Mouse (Mus musculus) T-helper 2 cell (primary cell): Measurements from ENCODE around the gene Gm8947.

Source experiments
- in situ Hi-C: fragments of 300-600 bp; cut with MboI, MseI; formaldehyde crosslinking; loops from one replicate; pipeline ENCODE4 v1.15.1; 2025; ENCODE audit warnings: high pct_unique_total_duplicates

Gm8947 gene

DNA sequence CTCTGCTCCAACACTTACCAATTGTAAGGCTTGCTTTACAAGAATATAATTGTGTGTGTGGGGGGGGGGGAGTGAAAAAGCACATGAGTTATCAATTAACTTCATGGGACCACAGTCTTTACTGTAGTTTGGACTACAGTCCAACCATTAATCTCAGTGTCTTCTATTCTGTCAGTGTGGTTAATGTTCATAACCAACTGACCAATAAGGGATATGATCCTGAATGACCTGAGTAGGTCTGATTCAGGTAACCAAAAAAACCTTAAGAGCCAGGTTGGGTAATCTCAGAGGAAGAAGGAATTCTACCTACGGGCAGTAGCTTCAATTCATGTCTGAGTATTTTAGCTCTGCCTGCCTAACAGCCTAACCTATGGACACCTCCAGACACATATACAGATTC lies 32.4 kb downstream of the Gm8947 start:
- in situ Hi-C loops, result no loop called here

DNA sequence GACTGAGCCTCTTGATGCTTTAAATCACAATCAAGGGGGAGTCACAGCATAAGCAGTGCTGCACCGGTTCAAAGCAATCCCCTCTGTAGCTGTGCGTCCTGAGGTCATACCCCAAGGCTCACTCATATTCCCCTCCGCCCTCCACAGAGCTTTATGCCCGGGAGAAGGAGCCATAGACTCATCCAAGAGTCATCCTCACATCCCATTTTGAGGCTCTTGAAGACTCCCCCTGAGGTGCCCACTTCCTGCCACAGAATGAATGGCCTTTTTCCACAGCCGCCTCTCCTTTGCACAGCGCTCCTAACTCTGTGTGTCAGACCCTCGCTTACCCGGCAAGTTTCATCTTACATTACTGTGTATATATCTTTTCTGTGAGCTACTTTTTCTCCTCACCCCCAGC lies 35.3 kb downstream of the Gm8947 start:
- in situ Hi-C loops, result no loop called here

DNA sequence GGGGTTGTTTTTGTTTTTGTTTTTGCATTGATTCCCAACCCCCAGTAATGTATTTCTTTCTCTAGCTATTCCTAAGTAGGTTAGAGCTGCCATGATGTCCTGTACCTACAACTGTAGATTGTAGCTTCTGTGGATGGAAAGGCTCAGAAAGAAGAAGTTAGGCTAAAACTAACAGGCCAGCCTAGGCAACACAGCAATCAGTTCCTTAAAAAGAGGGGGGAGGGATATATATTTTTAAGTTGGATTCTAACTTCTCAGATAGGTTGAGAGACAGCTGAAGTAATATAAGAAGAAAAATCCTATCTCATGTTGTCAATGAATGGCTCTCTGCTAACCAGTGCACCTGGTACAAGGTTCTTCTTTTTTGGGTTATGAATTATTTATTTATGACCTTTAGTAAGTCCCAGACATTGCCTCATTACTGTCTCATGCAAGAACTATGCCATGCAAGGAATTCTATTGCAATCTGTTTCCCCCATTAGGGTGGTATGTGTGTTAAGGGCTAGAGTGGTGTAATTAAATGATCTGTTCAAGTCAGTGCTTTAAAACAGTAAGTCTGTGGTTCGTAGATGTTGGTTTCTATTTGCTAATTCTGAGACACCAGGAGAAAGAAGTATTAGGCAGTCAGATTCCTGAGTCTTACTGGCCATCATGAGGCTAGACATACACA lies 36.3 kb downstream of the Gm8947 start:
- in situ Hi-C loops, result no loop called here

DNA sequence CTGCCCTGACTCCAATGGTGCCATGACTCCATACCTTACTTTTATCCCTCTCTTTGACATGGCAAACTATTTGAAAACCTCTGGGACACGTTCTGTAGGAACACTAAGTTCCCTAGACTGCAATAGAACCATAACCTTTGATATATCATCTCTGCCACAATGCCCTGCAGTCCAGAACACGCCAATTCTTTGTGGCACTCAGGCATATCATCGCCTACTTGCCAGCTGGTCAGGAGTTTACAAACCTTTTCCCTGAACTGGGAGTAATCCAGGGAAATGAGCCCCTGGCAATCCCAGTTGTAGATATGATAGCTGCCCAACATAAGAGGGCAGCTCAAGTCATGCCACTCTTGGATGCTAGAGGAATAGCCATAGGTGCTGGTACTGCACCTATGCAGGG lies 40.2 kb downstream of the Gm8947 start:
- in situ Hi-C loops, result no loop called here

DNA sequence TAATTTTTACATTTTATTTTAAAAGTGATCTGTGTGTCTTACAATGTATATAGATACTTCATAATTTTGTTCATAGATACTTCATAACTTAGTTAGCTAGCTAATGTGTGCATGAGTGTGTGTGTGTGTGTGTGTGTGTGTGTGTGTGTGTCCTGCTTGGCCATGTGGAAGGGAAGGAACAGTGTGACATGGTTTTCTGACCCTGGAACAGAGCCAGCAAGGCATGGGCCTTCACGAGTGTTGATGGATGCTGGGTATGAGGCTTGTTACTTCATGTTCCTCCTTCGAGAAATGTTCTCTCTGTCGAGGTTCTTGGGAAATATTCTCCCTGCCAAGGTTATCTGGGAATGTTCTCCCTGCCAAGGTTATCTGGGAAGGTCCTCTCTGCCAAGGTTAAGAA lies 41.6 kb downstream of the Gm8947 start:
- in situ Hi-C loops, result no loop called here

DNA sequence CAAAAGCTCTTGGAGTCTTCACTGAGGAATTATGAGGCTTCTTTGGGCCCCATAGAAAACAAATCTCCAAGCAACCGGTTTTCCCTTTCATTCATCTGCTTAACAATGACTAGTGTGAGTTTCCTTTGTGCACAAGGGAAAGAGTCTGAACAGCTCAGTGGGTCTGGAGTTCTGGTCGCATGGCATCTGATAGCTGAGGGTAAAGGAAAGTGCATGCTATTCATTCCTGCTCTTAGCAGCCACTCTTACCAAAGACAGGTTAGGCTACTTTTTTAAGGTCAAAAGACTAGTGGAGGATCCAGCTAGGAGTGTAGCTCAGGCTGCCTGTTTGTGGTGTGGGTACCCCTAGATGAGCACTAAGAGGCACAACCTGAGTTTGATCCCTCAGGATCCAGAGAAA lies 43.4 kb downstream of the Gm8947 start:
- in situ Hi-C loops, result no loop called here

DNA sequence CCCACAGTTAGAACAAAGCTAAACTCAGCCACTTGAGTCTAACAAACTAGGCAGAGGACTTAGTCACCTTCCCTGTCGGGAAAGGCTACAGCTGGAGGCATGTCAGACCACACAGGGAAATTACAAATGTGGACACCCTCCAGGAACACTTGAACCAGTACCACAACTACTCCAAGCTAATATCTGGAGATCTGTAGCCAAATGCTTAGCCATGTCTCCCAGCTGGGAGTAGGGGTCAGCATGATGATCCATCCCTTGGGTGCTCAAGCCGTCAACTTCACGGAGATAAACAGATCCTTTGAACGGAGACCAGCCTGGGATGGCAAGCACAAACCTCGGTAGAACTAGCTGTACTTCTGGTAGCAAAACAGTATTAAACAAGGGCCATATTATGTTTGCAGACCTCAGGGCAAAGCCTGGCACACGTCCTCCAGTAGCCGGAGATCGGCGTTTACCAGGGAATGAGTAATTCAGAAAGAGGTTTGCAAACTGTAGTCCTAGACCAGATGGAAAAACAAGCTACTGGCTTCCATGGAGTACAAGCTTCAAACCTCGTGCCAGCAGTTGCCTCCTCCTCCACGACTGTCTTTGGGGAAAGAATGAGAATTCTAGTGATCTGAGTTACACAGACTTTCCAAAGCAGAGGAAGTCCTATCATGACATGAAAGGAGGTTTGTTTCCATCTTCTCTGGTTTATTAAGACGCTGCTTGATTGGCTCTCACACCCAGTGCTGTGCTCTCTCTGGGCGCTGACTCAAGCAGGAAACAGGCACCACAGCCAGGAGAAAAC lies 44.2 kb downstream of the Gm8947 start:
- in situ Hi-C loops, result no loop called here

DNA sequence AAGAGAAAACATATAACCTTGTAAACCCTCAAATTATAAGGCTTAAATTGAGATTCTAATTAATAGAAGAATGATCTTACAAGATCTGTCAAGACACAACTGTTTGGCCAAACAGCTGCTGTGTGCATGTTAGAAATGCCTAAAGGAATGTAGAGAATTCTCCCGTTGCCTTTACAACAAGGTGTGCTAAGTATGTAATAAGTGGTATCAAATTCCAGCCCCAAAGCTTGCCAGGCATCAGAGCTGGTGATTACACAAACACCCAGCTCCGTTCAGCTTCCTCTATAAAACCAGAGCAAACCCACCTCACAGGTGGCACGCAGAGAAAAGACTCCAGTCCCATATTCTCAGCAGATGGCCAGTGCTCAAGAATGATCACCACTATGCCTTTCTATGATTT lies 45.6 kb downstream of the Gm8947 start:
- in situ Hi-C loops, result no loop called here

DNA sequence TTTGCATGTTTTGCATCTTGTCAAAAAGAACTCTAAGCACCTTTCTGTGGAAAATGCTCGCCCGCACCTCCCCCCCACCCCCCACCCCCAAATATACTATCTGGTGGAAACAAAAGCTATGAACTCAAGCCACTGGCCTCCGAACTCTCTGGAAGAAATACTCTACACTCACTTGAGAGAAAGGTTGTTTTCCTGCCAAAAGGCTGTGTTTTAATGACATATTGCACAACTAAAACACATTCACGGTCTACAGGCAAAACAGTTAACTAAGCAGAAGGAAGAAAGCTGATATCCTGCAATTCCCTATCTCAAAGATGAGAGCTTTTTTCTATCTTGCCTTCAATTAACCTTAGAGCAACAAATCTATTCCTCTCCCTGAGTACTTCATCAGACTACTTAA lies 51.2 kb downstream of the Gm8947 start:
- in situ Hi-C loops, result no loop called here
